Mouse (Mus musculus): ENCODE measurements around the gene Cd99l2. TPM values are rescaled to one million over a fixed set of nuclear protein-coding genes. Genes with fewer than 3 reads are reported as not detected.
"Not testable (repeated sequence)": the region's sequence is repeated elsewhere in the genome, so short reads cannot be mapped to it uniquely, and the experiment has no call there.

Gene Cd99l2
- polyA plus RNA-seq, 1 experiment from 2014 or later, result 33.0 TPM

- H3K27me3 ChIP-seq; H3K4me2 ChIP-seq (replicated peaks); ATAC-seq (ENCODE audit: low FRiP score, low read depth); H3K9ac ChIP-seq; H3K4me3 ChIP-seq; H3K4me1 ChIP-seq; H3K9me3 ChIP-seq; H3K27ac ChIP-seq; H3K36me3 ChIP-seq: not testable (repeated sequence)
- WGBS, result 89% methylated on average over 4 of the region's 4 CpGs
These were observed 13.9 kb upstream of the Cd99l2 start for GRCm38 (mm10) chrX:71506591-71506990.

- no peaks in the 10 kb centered on the region; the same call in 1 of the 2 replicates for H3K27me3 ChIP-seq
- WGBS, result 17% methylated on average over 9 of the region's 9 CpGs
- H3K4me2 ChIP-seq (replicated peaks), result peak overlapping the region; percentile 68
- H3K9me3 ChIP-seq, result no peaks in the 10 kb centered on the region
- peaks cover 7% of the 10 kb centered on the region; the same call in 1 of the 2 replicates for H3K4me1 ChIP-seq
- H3K4me3 ChIP-seq, result peak overlapping the region; percentile 52
- H3K36me3 ChIP-seq, result no peaks in the 10 kb centered on the region
- H3K9ac ChIP-seq, result peak overlapping the region; percentile 53
- peak overlapping the region; percentile 89 for H3K27ac ChIP-seq
- ATAC-seq (ENCODE audit: low FRiP score, low read depth), result peak; percentile 55
These were observed 619 bp upstream of the Cd99l2 start for GRCm38 (mm10) chrX:71493279-71493656.

- Histone ChIP-seq H3K27me3 (no peaks in the 10 kb centered on the region; the same call in 1 of the 2 replicates), H3K9me3 (no peaks in the 10 kb centered on the region), H3K27ac (peak overlapping the region; percentile 89), H3K4me2 (replicated peaks) (peak overlapping the region; percentile 68), H3K4me1 (peaks cover 7% of the 10 kb centered on the region; the same call in 1 of the 2 replicates), H3K9ac (peak overlapping the region; percentile 72), H3K36me3 (no peaks in the 10 kb centered on the region), H3K4me3 (peak overlapping the region; percentile 52)
- WGBS, result 36% methylated on average over 17 of the region's 17 CpGs
- peak; percentile 81 for ATAC-seq (ENCODE audit: low FRiP score, low read depth)
These were observed 567 bp downstream of the Cd99l2 start for GRCm38 (mm10) chrX:71491931-71492633.

GRCm38 (mm10) chrX:71489353-71489752, 3.3 kb downstream of the Cd99l2 start:
- WGBS, result 79% methylated on average over 1 of the region's 1 CpGs
- H3K36me3 ChIP-seq, result no peaks in the 10 kb centered on the region
- H3K27ac ChIP-seq, result no peak overlapping the region
- no peaks in the 10 kb centered on the region for H3K9me3 ChIP-seq
- no peak overlapping the region for H3K4me3 ChIP-seq
- H3K9ac ChIP-seq, result no peak overlapping the region
- H3K4me1 ChIP-seq, result peaks cover 7% of the 10 kb centered on the region; the same call in 1 of the 2 replicates
- no peak overlapping the region for H3K4me2 ChIP-seq (replicated peaks)
- ATAC-seq (ENCODE audit: low FRiP score, low read depth), result no peak
- H3K27me3 ChIP-seq, result no peaks in the 10 kb centered on the region

- no peak overlapping the region for H3K4me2 ChIP-seq (replicated peaks)
- WGBS, result 93% methylated on average over 2 of the region's 2 CpGs
- no peak for ATAC-seq (ENCODE audit: low FRiP score, low read depth)
- H3K36me3 ChIP-seq, result no peaks in the 10 kb centered on the region
- H3K9ac ChIP-seq, result no peak overlapping the region
- no peak overlapping the region for H3K4me3 ChIP-seq
- no peaks in the 10 kb centered on the region for H3K9me3 ChIP-seq
- H3K27ac ChIP-seq, result no peak overlapping the region
- no peaks in the 10 kb centered on the region for H3K4me1 ChIP-seq
- H3K27me3 ChIP-seq, result no peaks in the 10 kb centered on the region; the same call in 1 of the 2 replicates
These were observed 10.4 kb downstream of the Cd99l2 start for GRCm38 (mm10) chrX:71482244-71482643.

GRCm38 (mm10) chrX:71475992-71476391, 16.7 kb downstream of the Cd99l2 start:
- H3K9ac ChIP-seq, result no peak overlapping the region
- ATAC-seq (ENCODE audit: low FRiP score, low read depth), result no peak
- H3K27ac ChIP-seq, result no peak overlapping the region
- WGBS, result 34% methylated on average over 3 of the region's 3 CpGs
- H3K4me1 ChIP-seq, result 0 out of 2 replicates have a peak, but pooled peaks cover 7% of the 10 kb centered on the region
- no peaks in the 10 kb centered on the region for H3K36me3 ChIP-seq
- H3K4me2 ChIP-seq (replicated peaks), result no peak overlapping the region
- H3K9me3 ChIP-seq, result no peaks in the 10 kb centered on the region
- no peak overlapping the region for H3K4me3 ChIP-seq
- H3K27me3 ChIP-seq, result no peaks in the 10 kb centered on the region

GRCm38 (mm10) chrX:71475497-71475896, 17.2 kb downstream of the Cd99l2 start:
- Histone ChIP-seq H3K4me2 (replicated peaks) (no peak overlapping the region), H3K36me3 (no peaks in the 10 kb centered on the region), H3K4me3 (no peak overlapping the region), H3K4me1 (0 out of 2 replicates have a peak, but pooled peaks cover 7% of the 10 kb centered on the region), H3K9me3 (no peaks in the 10 kb centered on the region), H3K9ac (no peak overlapping the region), H3K27ac (no peak overlapping the region), H3K27me3 (no peaks in the 10 kb centered on the region)
- 53% methylated on average over 3 of the region's 3 CpGs for whole genome bisulfite sequencing
- ATAC-seq (ENCODE audit: low FRiP score, low read depth), result no peak

- H3K36me3 ChIP-seq, result no peaks in the 10 kb centered on the region
- no peaks in the 10 kb centered on the region for H3K9me3 ChIP-seq
- no peak overlapping the region for H3K27ac ChIP-seq
- no peaks in the 10 kb centered on the region for H3K27me3 ChIP-seq
- no peak overlapping the region for H3K4me3 ChIP-seq
- no peak overlapping the region for H3K4me2 ChIP-seq (replicated peaks)
- H3K4me1 ChIP-seq, result 0 out of 2 replicates have a peak, but pooled peaks cover 7% of the 10 kb centered on the region
- no peak for ATAC-seq (ENCODE audit: low FRiP score, low read depth)
- no peak overlapping the region for H3K9ac ChIP-seq
- WGBS, result 73% methylated on average over 3 of the region's 3 CpGs
These were observed 17.6 kb downstream of the Cd99l2 start for GRCm38 (mm10) chrX:71475084-71475483.

GRCm38 (mm10) chrX:71474296-71474956, 18.2 kb downstream of the Cd99l2 start:
- no peak overlapping the region for H3K4me3 ChIP-seq
- H3K36me3 ChIP-seq, result no peaks in the 10 kb centered on the region
- ATAC-seq (ENCODE audit: low FRiP score, low read depth), result no peak
- no peak overlapping the region for H3K9ac ChIP-seq
- H3K4me2 ChIP-seq (replicated peaks), result no peak overlapping the region
- no peaks in the 10 kb centered on the region for H3K9me3 ChIP-seq
- H3K27ac ChIP-seq, result no peak overlapping the region
- H3K4me1 ChIP-seq, result 0 out of 2 replicates have a peak, but pooled peaks cover 7% of the 10 kb centered on the region
- no peaks in the 10 kb centered on the region for H3K27me3 ChIP-seq
- WGBS, result 85% methylated on average over 3 of the region's 3 CpGs

- ATAC-seq (ENCODE audit: low FRiP score, low read depth), result no peak
- Histone ChIP-seq H3K4me2 (replicated peaks) (no peak overlapping the region), H3K4me3 (no peak overlapping the region), H3K4me1 (no peaks in the 10 kb centered on the region), H3K36me3 (no peaks in the 10 kb centered on the region), H3K9me3 (no peaks in the 10 kb centered on the region), H3K27ac (no peak overlapping the region), H3K9ac (no peak overlapping the region), H3K27me3 (no peaks in the 10 kb centered on the region)
- WGBS, result 89% methylated on average over 5 of the region's 5 CpGs
These were observed 23.9 kb downstream of the Cd99l2 start for GRCm38 (mm10) chrX:71468639-71469295.

GRCm38 (mm10) chrX:71467491-71467890, 25.2 kb downstream of the Cd99l2 start:
- H3K27me3 ChIP-seq, result no peaks in the 10 kb centered on the region
- H3K27ac ChIP-seq, result no peak overlapping the region
- H3K4me2 ChIP-seq (replicated peaks), result no peak overlapping the region
- no peaks in the 10 kb centered on the region for H3K4me1 ChIP-seq
- no peaks in the 10 kb centered on the region for H3K9me3 ChIP-seq
- 80% methylated on average over 3 of the region's 3 CpGs for WGBS
- H3K36me3 ChIP-seq, result no peaks in the 10 kb centered on the region
- no peak overlapping the region for H3K4me3 ChIP-seq
- no peak overlapping the region for H3K9ac ChIP-seq
- no peak for ATAC-seq (ENCODE audit: low FRiP score, low read depth)

- H3K4me2 ChIP-seq (replicated peaks), result no peak overlapping the region
- no peak for ATAC-seq (ENCODE audit: low FRiP score, low read depth)
- no peaks in the 10 kb centered on the region for H3K36me3 ChIP-seq
- H3K27me3 ChIP-seq, result no peaks in the 10 kb centered on the region
- no peaks in the 10 kb centered on the region for H3K9me3 ChIP-seq
- H3K9ac ChIP-seq, result no peak overlapping the region
- no peak overlapping the region for H3K4me3 ChIP-seq
- H3K27ac ChIP-seq, result no peak overlapping the region
- H3K4me1 ChIP-seq, result no peaks in the 10 kb centered on the region
- WGBS, result 91% methylated on average over 1 of the region's 1 CpGs
These were observed 27.2 kb downstream of the Cd99l2 start for GRCm38 (mm10) chrX:71465417-71465816.

All from limb, embryonic 13.5 days (tissue).